Mouse (Mus musculus) brain, adult 10 weeks (tissue): ENCODE data around the gene Tenm3. TPM values are rescaled to one million over a fixed set of nuclear protein-coding genes. Genes with fewer than 3 reads are reported as not detected.

ENCODE experiments used
- polyA plus RNA-seq: library from polyadenylated mRNA; stranded (reverse); fragments of 350-450 nt; fragmentation: Illumina TruSeq; extraction: RNeasy Lipid Tissue Mini Kit (QIAGEN cat#74804); gene quantifications from one replicate; pipeline ENCODE4 v1.2.3, GENCODE M21; 2015; ENCODE audit warnings: low read depth, low replicate concordance

Gene Tenm3
- polyA plus RNA-seq: 22.6 TPM

GRCm38 (mm10) chr8:48843931-48844285 is at the start of gene Tenm3:
Gene Tenm3 (minus strand): TSS chr8:48843951.

